Mouse (Mus musculus): Measurements from ENCODE around the gene Cadm3. TPM values are rescaled to one million over a fixed set of nuclear protein-coding genes. Genes with fewer than 3 reads are reported as not detected.

Cadm3 gene
- polyA plus RNA-seq, 1 experiment, result 393 TPM

GRCm38 (mm10) chr1:173337008-173337407, 30.5 kb downstream of the Cadm3 start:
- DNase-seq (ENCODE audit: low read depth), result no peak
- TF ChIP-seq POLR2A (IDR thresholded peaks at IDR 0.05; ENCODE audit: borderline replicate concordance, extremely low read depth, insufficient read depth, insufficient read length, poor library complexity, severe bottlenecking) (no peak), CTCF (IDR thresholded peaks at IDR 0.05; ENCODE audit: borderline replicate concordance, extremely low read depth, insufficient read depth, insufficient read length) (no peak)

GRCm38 (mm10) chr1:173335903-173336302, 31.6 kb downstream of the Cadm3 start:
- TF ChIP-seq CTCF (IDR thresholded peaks at IDR 0.05; ENCODE audit: borderline replicate concordance, extremely low read depth, insufficient read depth, insufficient read length) (no peak), POLR2A (IDR thresholded peaks at IDR 0.05; ENCODE audit: borderline replicate concordance, extremely low read depth, insufficient read depth, insufficient read length, poor library complexity, severe bottlenecking) (no peak)
- no peak for DNase-seq (ENCODE audit: low read depth)

GRCm38 (mm10) chr1:173333312-173334253, 33.9 kb downstream of the Cadm3 start, which contains the start of gene Ackr1:
Ackr1 (minus strand) TSS chr1:173333750.
- TF ChIP-seq CTCF (IDR thresholded peaks at IDR 0.05; ENCODE audit: borderline replicate concordance, extremely low read depth, insufficient read depth, insufficient read length), result no peak
- no peak for TF ChIP-seq POLR2A (IDR thresholded peaks at IDR 0.05; ENCODE audit: borderline replicate concordance, extremely low read depth, insufficient read depth, insufficient read length, poor library complexity, severe bottlenecking)
- DNase-seq (ENCODE audit: low read depth), result no peak

GRCm38 (mm10) chr1:173332418-173332817, 35.1 kb downstream of the Cadm3 start:
- no peak for DNase-seq (ENCODE audit: low read depth)
- TF ChIP-seq CTCF (IDR thresholded peaks at IDR 0.05; ENCODE audit: borderline replicate concordance, extremely low read depth, insufficient read depth, insufficient read length) (no peak), POLR2A (IDR thresholded peaks at IDR 0.05; ENCODE audit: borderline replicate concordance, extremely low read depth, insufficient read depth, insufficient read length, poor library complexity, severe bottlenecking) (no peak)

GRCm38 (mm10) chr1:173329743-173330142, 37.8 kb downstream of the Cadm3 start:
- TF ChIP-seq CTCF (IDR thresholded peaks at IDR 0.05; ENCODE audit: borderline replicate concordance, extremely low read depth, insufficient read depth, insufficient read length) (no peak), POLR2A (IDR thresholded peaks at IDR 0.05; ENCODE audit: borderline replicate concordance, extremely low read depth, insufficient read depth, insufficient read length, poor library complexity, severe bottlenecking) (no peak)
- DNase-seq (ENCODE audit: low read depth), result peak; percentile 70

- TF ChIP-seq CTCF (IDR thresholded peaks at IDR 0.05; ENCODE audit: borderline replicate concordance, extremely low read depth, insufficient read depth, insufficient read length), result no peak
- TF ChIP-seq POLR2A (IDR thresholded peaks at IDR 0.05; ENCODE audit: borderline replicate concordance, extremely low read depth, insufficient read depth, insufficient read length, poor library complexity, severe bottlenecking), result no peak
- no peak for DNase-seq (ENCODE audit: low read depth)
Observed at GRCm38 (mm10) chr1:173329185-173329584, 38.3 kb downstream of the Cadm3 start.

- TF ChIP-seq POLR2A (IDR thresholded peaks at IDR 0.05; ENCODE audit: borderline replicate concordance, extremely low read depth, insufficient read depth, insufficient read length, poor library complexity, severe bottlenecking) (no peak), CTCF (IDR thresholded peaks at IDR 0.05; ENCODE audit: borderline replicate concordance, extremely low read depth, insufficient read depth, insufficient read length) (no peak)
- DNase-seq (ENCODE audit: low read depth), result peak; percentile 83
Observed at GRCm38 (mm10) chr1:173328446-173328845, 39.0 kb downstream of the Cadm3 start.

GRCm38 (mm10) chr1:173326552-173326951, 40.9 kb downstream of the Cadm3 start:
- DNase-seq (ENCODE audit: low read depth), result no peak
- no peak for TF ChIP-seq CTCF (IDR thresholded peaks at IDR 0.05; ENCODE audit: borderline replicate concordance, extremely low read depth, insufficient read depth, insufficient read length)
- no peak for TF ChIP-seq POLR2A (IDR thresholded peaks at IDR 0.05; ENCODE audit: borderline replicate concordance, extremely low read depth, insufficient read depth, insufficient read length, poor library complexity, severe bottlenecking)

- no peak for DNase-seq (ENCODE audit: low read depth)
- no peak for TF ChIP-seq CTCF (IDR thresholded peaks at IDR 0.05; ENCODE audit: borderline replicate concordance, extremely low read depth, insufficient read depth, insufficient read length)
- TF ChIP-seq POLR2A (IDR thresholded peaks at IDR 0.05; ENCODE audit: borderline replicate concordance, extremely low read depth, insufficient read depth, insufficient read length, poor library complexity, severe bottlenecking), result no peak
Observed at GRCm38 (mm10) chr1:173325395-173325794, 42.1 kb downstream of the Cadm3 start.

- TF ChIP-seq POLR2A (IDR thresholded peaks at IDR 0.05; ENCODE audit: borderline replicate concordance, extremely low read depth, insufficient read depth, insufficient read length, poor library complexity, severe bottlenecking) (no peak), CTCF (IDR thresholded peaks at IDR 0.05; ENCODE audit: borderline replicate concordance, extremely low read depth, insufficient read depth, insufficient read length) (no peak)
- peak; percentile 58 for DNase-seq (ENCODE audit: low read depth)
Observed at GRCm38 (mm10) chr1:173324961-173325360, 42.5 kb downstream of the Cadm3 start.

- TF ChIP-seq CTCF (IDR thresholded peaks at IDR 0.05; ENCODE audit: borderline replicate concordance, extremely low read depth, insufficient read depth, insufficient read length) (peak; percentile 80; the same call in 1 of the 2 replicates), POLR2A (IDR thresholded peaks at IDR 0.05; ENCODE audit: borderline replicate concordance, extremely low read depth, insufficient read depth, insufficient read length, poor library complexity, severe bottlenecking) (no peak)
- peak; percentile 60 for DNase-seq (ENCODE audit: low read depth)
Observed at GRCm38 (mm10) chr1:173323839-173324585, 43.5 kb downstream of the Cadm3 start.

Data from brain, embryonic 14.5 days (tissue).